Mouse (Mus musculus): Measurements from ENCODE around the gene Tm4sf1.

The Tm4sf1 gene

DNA sequence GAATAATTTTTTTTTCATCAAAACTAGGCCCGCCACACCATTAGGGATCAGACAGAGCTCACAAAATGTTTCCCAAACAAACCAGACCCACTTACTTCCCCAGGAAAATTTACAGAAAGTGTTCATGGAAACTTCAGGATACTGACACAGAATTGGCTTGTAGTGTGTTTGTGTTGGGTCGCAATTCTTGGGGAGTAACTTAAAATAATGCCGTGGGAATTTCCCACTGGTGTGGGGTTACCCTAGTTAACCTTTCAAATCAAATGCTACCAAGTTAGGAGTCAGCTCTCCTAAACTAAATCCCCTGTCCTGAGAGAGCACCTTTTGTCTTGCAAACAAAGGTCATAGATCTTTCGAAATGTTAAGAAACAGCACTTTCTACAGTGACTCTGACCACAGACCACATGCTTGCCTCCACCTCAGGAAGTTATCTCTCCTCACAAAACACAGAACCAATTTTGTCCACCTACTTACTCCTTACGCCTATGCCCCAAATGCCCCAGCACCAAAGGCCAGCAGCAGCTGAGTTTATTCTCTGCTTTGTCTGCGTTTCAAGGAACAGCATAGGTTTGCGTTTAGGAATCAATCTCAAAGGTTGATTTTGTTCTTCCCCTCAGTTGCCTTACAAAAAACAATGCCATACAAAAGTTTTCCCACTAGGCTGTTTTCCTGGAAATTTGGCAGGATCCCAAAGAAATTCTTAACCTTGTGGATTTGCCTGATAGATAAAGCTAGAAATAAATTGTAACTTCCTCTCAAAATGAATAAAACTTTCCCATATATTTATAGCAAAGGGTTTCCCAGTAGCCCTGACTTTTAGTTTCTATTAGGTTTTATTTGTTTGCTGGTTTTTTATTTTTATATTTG is 13.7 kb downstream of the Tm4sf1 start:
- DNase-seq (ENCODE audit: low spot score) = peak; percentile 24

DNA sequence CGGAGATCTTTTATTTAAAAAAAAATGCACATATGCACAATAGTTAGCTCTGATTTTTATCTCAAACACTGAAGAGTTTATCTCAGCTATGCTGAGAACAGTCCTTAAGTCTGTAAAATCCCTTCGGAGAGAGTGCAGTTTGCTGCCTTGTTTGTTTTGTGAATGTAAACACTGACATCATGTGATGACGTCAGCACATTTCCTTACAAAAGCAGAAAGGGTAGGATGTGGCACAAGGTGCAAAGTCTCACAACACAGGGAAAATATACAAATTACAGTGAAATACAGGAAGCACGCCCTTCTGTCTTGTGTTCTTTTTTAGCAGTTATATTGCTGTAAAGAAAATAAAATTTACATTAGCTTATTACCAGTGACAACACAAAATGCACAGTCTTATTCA is 14.3 kb downstream of the Tm4sf1 start:
- DNase-seq (ENCODE audit: low spot score) = peak; percentile 38

DNA sequence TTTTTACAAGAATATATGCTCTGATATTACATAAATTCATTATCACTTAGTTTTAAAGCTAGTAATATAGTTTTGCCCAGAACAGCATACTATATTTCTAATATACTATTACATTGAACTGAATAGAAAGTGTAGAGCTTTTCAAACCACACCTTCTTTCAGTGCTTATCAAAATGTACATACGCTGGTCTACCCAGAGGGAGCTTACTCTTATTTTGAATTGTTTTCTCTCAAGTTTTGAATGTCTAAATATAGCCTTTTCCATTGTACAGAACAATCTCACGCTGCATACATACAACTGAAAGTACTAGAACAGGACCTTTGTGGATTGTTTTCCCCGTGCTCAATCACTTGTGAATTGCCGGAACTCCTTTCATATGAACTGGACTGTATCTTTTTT is 23.6 kb downstream of the Tm4sf1 start:
- no peak for DNase-seq (ENCODE audit: low spot score)

DNA sequence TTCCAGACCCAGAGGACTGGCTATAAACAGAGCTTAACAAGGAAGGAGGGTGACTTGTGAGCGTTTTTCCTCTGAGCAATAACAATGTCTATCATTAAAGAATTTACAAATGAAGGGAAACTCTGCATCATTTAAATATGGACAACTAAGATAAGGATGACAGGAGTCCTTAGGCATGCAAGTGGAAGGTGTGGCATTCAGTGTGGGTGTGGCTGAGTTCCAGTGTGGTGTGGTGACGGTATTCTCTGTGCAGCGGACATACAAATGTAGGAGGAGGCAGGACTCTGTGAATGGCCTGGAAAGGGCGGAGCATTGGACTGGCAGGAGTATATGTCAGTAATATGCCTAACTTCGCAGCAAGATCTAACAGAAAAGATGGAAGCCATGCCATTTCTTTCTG is 24.3 kb downstream of the Tm4sf1 start:
- DNase-seq (ENCODE audit: low spot score) = no peak

DNA sequence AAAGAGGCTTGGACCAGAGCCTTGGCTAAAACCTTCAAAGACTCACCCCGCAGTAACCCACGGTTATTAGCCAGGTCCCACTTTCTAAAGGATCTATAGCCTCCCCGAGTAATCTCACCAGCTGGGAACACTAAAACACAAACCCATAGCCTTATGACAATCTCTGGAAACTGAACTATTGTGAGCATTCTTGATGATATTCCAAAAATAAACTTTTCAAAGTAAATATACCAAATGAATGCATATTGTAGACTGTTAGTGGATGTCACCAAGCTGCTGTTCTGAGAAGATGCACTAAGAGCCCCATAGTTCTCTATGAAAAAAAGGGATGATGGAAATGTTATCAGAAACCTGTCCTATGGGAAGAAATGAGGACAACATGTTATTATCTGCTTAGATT is 25.0 kb downstream of the Tm4sf1 start:
- DNase-seq (ENCODE audit: low spot score) = no peak

DNA sequence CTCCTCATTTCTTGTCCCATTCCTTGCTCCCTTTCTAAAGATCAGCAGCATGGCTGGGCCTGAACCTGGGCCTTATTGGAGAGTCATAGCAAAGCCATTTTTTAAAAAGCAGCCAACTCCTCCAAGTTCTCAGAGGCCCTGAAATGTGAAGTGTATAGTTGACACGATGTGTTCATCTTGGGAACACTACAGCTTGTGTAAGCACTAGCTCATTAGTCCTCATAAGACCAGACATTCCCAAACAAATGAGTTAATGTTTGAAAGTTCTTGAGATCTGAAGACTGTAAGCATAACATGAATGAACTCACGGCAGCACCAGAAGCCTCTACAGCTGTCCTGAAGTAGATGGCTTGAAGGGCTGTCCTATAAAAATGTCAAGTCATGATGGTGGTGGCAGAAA is 32.8 kb downstream of the Tm4sf1 start:
- no peak for DNase-seq (ENCODE audit: low spot score)

DNA sequence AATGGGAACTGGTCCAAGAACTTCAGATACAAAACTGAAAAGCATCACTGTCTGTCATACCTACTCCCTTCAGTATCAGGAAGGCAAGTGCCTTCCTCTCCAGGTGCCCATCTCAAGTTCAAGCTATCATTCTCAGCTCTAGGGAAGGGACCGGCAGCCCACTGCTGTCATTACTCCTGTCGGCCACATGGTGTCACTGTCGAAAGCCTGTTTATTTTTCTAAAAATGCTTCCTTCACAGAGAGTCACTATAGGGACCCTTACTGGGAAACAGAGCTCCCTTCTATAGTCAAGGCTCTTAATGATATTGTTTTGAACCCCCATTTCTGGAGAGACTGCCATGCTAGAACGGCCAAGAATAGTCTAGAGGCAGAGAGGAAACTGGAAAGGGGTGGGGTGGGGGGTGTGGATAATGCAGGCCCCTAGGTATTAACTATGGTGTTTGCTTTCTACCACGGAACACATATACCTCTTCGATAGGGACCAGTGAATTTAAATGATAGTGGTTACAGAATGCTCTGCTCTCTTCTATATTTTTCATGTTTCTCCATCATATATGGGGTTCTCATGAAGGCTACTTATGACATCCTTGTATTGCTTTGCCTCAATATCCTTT is 34.1 kb downstream of the Tm4sf1 start:
- DNase-seq (ENCODE audit: low spot score) = peak; percentile 13

DNA sequence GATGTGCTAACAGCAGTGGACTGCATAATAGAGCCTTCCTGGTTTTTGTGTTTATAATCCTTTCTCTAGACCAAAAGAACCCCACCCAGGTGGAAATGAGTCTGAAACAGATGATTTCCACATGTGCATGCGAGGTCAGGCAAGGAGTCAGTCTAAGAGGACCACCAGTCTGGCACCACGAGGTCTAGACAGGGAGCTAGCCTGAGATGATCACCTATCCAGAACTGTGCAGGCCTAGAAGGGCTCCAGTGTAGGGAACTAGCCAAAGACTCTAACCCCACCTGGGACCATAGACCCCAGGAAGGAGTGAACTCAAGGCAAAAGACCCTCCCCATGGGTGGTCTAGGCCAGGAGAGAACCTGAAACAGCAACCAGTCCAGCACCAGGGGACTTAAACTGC is 48.7 kb downstream of the Tm4sf1 start:
- no peak for DNase-seq (ENCODE audit: low spot score)

DNA sequence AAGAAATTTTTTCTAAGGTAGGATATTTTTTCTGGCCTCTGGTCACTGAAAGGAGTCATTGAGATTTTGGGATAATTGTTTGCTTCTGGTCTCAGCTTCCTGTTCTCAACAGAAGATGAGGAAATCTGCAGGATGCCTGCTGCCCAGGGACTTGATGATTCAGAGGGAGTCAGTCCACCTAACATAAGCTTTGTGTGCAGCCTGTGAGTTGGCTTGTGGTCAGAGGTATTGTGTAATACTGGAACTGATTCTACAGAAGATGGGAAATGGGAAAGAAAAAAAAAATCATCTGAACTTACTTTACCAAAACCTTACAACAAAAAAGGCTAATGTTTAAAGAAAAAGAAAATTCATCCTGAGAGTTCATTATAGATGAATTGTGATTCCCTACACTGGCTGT is 49.2 kb downstream of the Tm4sf1 start:
- DNase-seq (ENCODE audit: low spot score) = no peak

DNA sequence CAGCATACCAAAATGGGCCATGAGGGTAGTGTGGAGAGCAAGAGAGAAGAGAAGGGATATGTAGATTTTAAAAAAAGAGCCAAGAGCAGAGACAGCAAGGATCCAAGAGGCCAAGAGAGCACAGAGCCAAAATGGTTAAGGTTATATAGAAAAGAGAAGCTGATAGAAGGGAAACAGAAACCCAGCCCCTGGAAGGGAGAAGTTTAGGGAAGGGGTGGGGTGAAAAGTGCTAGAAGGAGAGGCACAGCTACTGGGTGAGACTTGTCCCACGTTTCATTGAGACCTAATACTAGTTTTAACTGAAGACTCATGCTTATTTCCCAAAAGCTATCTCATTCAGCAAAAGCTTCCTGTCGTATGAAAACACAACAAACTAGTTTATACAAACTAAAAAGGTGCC is 56.5 kb downstream of the Tm4sf1 start:
- no peak for DNase-seq (ENCODE audit: low spot score)

Measured in yolk sac, embryonic 10.5 days (tissue).